Mouse (Mus musculus) heart, postnatal 0 days (tissue): Measurements from ENCODE around the gene Espn.
A peak's percentile ranks its signal among the peaks of the same experiment; 100 is the strongest.

Experiments used
- CTCF ChIP-seq: IDR thresholded peaks from 2 replicates; pipeline ENCODE4 v1.5.1; 2016; ENCODE audit warnings: antibody characterized with exemption, control low read depth, low read depth
- EP300 ChIP-seq: IDR thresholded peaks from 2 replicates; pipeline ENCODE4 v1.6.1; 2016; ENCODE audit warnings: antibody characterized with exemption, low read depth

DNA sequence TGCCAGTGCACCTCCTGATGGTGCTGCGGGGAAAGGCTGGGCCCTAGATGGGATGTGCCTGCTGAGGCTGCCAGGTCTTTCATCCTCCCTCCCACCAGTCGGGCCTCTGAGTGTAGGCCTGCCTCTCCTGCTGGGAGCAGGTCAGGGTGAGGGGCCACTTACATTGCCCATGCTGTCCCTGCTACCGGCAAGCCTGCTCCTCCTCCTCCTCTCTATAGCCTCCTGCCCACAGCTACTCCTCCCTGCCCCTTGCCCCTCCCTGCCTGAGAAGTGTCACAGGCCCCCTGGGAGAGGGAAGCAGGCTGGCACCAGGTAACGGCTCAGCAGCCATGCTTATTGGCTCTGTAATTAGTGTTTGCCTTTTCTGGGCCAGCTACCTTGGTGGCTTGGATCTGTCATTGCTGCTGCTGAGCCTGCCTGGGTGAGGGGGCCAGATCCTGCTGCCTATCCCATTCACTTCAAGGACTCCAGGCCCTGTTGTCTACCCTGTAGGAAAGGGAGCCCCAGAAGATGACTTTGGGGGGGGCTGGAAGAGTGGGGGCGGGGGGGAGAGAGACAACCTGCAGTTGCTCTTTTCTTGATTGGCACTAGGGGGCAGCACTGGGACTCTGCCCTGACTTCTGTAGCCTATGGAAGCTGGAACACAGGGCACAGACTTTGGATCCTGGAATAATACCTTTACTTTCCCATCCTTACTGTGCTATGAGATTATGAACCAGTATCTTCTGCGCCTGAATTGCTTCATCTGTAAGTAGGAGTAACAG, 15.9 kb downstream of the Espn start:
- TF ChIP-seq CTCF (peak; percentile 52), EP300 (no peak)
